Mouse (Mus musculus) C2C12 (cell line): Measurements from ENCODE around the gene Lrtm2.

Source experiments
- CEBPB ChIP-seq: IDR thresholded peaks from one replicate; pipeline ENCODE4 v1.6.1; 2011; ENCODE audit warnings: low read depth, mild to moderate bottlenecking, control low read depth, moderate library complexity
- CTCF ChIP-seq: IDR thresholded peaks from one replicate; pipeline ENCODE4 v1.5.1; 2011; ENCODE audit not compliant: control insufficient read depth, insufficient read depth, insufficient read length
- MAX ChIP-seq: IDR thresholded peaks from one replicate; pipeline ENCODE4 v1.6.1; 2011; ENCODE audit warnings: mild to moderate bottlenecking, control low read depth

DNA sequence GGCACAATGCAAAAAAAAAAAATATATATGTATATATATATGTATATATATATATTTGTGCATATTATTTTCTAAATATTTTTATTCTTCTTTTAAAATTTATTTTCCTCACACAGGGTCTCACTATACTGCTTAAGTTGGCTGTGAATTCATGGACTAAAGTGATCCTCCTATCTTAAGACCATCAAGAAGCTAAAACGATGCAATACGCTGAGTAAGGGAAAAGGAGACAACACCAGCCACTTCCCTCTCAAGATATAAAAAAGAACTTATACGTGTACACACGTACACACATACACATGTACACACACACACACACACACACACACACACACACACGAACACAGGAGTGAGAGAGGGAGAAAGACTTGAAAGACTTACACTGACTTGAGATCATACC is 33.0 kb upstream of the Lrtm2 start:
- TF ChIP-seq MAX, result no peak
- no peak for TF ChIP-seq CEBPB
- no peak for TF ChIP-seq CTCF
